Mouse (Mus musculus) heart, adult 2 months (tissue): ENCODE data around the gene Gm5538.

ENCODE experiments used
- CTCF ChIP-seq: fragments of 200-600 bp; IDR thresholded peaks from 2 replicates; pipeline ENCODE4 v1.8.1; 2022; ENCODE audit warnings: antibody characterized with exemption, mild to moderate bottlenecking, moderate library complexity
- EP300 ChIP-seq: fragments of 200-500 bp; IDR thresholded peaks from 2 replicates; pipeline ENCODE4 v1.6.1; 2011; ENCODE audit warnings: low read depth, low read length, control low read depth; ENCODE audit not compliant: insufficient read depth
- POLR2A ChIP-seq: fragments of 200-500 bp; IDR thresholded peaks from 2 replicates; pipeline ENCODE4 v1.6.1; 2011; ENCODE audit warnings: mild to moderate bottlenecking, low read depth, low read length, control low read depth; ENCODE audit not compliant: insufficient read depth

GRCm38 (mm10) chr3:59744181-59744580 is 14.6 kb downstream of the Gm5538 start:
- no peak for TF ChIP-seq POLR2A
- peak; percentile 46 for TF ChIP-seq CTCF
- no peak for TF ChIP-seq EP300
